Mouse (Mus musculus): ENCODE measurements around the gene Olfr1153.

Olfr1153 gene

GRCm38 (mm10) chr2:87894662-87895061 is at the start of gene Olfr1153:
Gene Olfr1153 (plus strand): TSS chr2:87894962.
- DNase-seq = no peak

GRCm38 (mm10) chr2:87855562-87855961 is 39.2 kb upstream of the Olfr1153 start, which contains the start of gene Olfr1151:
Gene Olfr1151 (plus strand): TSS chr2:87855862.
- no peak for DNase-seq

DNA sequence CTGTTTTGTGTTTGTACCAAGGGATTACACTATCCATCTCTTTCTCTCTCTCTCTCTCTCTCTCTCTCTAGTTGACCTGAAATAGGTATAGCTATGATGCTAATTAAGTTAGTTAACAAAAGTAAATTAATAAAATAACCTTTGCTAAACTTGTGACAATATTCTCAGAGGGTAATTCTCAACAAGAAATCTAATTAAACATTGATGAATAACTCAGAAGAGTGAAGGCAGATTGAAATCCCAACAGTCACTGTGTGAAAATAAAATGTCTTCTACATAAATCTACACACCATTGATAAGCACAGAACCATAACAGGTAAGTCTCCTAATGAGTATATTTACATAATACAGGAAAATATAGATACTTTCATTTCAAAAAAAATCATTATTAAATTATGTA is 28.6 kb upstream of the Olfr1153 start, which contains the start of gene Olfr1152:
Gene Olfr1152 (plus strand): TSS at position 301 of the 400 bp plus-strand sequence.
- DNase-seq = no peak

DNA sequence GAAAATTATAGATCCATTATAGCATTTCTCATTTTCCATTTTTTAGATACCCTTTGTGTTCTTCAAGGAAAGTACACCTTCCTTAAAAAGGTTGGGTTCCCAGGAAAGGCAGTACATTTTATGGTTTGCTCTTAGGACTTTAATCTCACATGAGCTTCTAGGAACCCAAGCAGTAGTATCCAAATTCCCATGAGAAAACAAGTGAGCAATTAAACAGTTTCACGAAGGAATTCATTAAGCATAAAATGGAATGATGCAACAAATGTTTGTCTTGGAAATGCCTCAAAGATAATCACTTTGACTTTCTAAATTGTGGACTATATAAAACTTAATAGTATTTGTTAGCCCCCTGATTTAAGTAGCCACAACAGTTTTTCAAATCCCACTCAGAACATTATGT is 10.3 kb downstream of the Olfr1153 start, which contains the start of gene Olfr1154:
Gene Olfr1154 (minus strand): TSS at position 101 of the 400 bp plus-strand sequence.
- no peak for DNase-seq

- DNase-seq = no peak
Observed at GRCm38 (mm10) chr2:87945037-87945436, 50.3 kb downstream of the Olfr1153 start, which contains the start of gene Olfr1155. Gene Olfr1155 (minus strand): TSS chr2:87945137.
